Mouse (Mus musculus) bone marrow, adult 2 months (tissue): ENCODE results near the gene Prickle2. TPM values are rescaled to one million over a fixed set of nuclear protein-coding genes. Genes with fewer than 3 reads are reported as not detected.

ENCODE experiments used
- H3K27ac ChIP-seq: fragments of 200-500 bp; 2 replicates; pipeline ENCODE4 v1.5.1; 2012; ENCODE audit warnings: low read depth, mild to moderate bottlenecking, control low read depth, inconsistent platforms, low read length; ENCODE audit not compliant: control insufficient read depth, poor library complexity, insufficient read depth
- H3K4me1 ChIP-seq: fragments of 200-500 bp; 2 replicates; pipeline ENCODE4 v1.6.1; 2011; ENCODE audit warnings: low read length; ENCODE audit not compliant: control insufficient read depth, insufficient read depth
- H3K4me3 ChIP-seq: fragments of 200-500 bp; replicated peaks from 2 replicates; pipeline ENCODE3; 2011; ENCODE audit warnings: mild to moderate bottlenecking, low read depth, low read length, control low read depth; ENCODE audit not compliant: control insufficient read depth
- CTCF ChIP-seq: fragments of 200-500 bp; IDR thresholded peaks from 2 replicates; pipeline ENCODE4 v1.5.1; 2011; ENCODE audit warnings: low read length, control low read depth; ENCODE audit not compliant: control insufficient read depth, insufficient read depth
- POLR2A ChIP-seq: fragments of 200-500 bp; IDR thresholded peaks from 2 replicates; pipeline ENCODE4 v1.6.1; 2011; ENCODE audit warnings: low read depth, mild to moderate bottlenecking, control low read depth, low read length, borderline replicate concordance; ENCODE audit not compliant: control insufficient read depth
- WGBS: fragments of 180-500 bp; shearing (Covaris S2); methylation state at CpG from one replicate; pipeline ENCODE4 v1.1.7; 2018; 5-methylcytosine and 5-hydroxymethylcytosine counted together
- polyA plus RNA-seq: library from polyadenylated mRNA; stranded (reverse); fragments of >200 nt; gene quantifications from 2 replicates; pipeline ENCODE4 v1.2.4, GENCODE M21; 2011; ENCODE audit warnings: low replicate concordance; ENCODE audit not compliant: missing spikeins, insufficient read depth, insufficient read length

Prickle2 gene
- polyA plus RNA-seq, 1 experiment, result 19.2 TPM

- Histone ChIP-seq H3K4me1 (no peaks in the 10 kb centered on the region), H3K27ac (no peak overlapping the region), H3K4me3 (no peak overlapping the region)
- no peak for TF ChIP-seq CTCF
- no peak for TF ChIP-seq POLR2A
- 78% methylated on average over 3 of the region's 3 CpGs for WGBS
Observed at GRCm38 (mm10) chr6:92627711-92628110, 78.2 kb downstream of the Prickle2 start.

GRCm38 (mm10) chr6:92627048-92627617, 78.8 kb downstream of the Prickle2 start:
- TF ChIP-seq POLR2A (no peak), CTCF (no peak)
- H3K4me3 ChIP-seq, result no peak overlapping the region
- no peak overlapping the region for H3K27ac ChIP-seq
- WGBS, result 68% methylated on average over 8 of the region's 8 CpGs
- no peaks in the 10 kb centered on the region for H3K4me1 ChIP-seq

GRCm38 (mm10) chr6:92625923-92626322, 80.0 kb downstream of the Prickle2 start:
- H3K27ac ChIP-seq, result no peak overlapping the region
- WGBS, result 59% methylated on average over 1 of the region's 1 CpGs
- no peak overlapping the region for H3K4me3 ChIP-seq
- H3K4me1 ChIP-seq, result no peaks in the 10 kb centered on the region
- TF ChIP-seq POLR2A (no peak), CTCF (no peak)

GRCm38 (mm10) chr6:92624306-92624705, 81.6 kb downstream of the Prickle2 start:
- TF ChIP-seq CTCF (no peak), POLR2A (no peak)
- no peak overlapping the region for H3K4me3 ChIP-seq
- 74% methylated on average over 6 of the region's 6 CpGs for WGBS
- no peak overlapping the region for H3K27ac ChIP-seq
- no peaks in the 10 kb centered on the region for H3K4me1 ChIP-seq

- Histone ChIP-seq H3K4me3 (no peak overlapping the region), H3K4me1 (no peaks in the 10 kb centered on the region), H3K27ac (no peak overlapping the region)
- WGBS, result 66% methylated on average over 2 of the region's 2 CpGs
- TF ChIP-seq CTCF (no peak), POLR2A (no peak)
Observed at GRCm38 (mm10) chr6:92617183-92617582, 88.8 kb downstream of the Prickle2 start.

GRCm38 (mm10) chr6:92614771-92615170, 91.2 kb downstream of the Prickle2 start:
- Histone ChIP-seq H3K4me3 (no peak overlapping the region), H3K4me1 (no peaks in the 10 kb centered on the region), H3K27ac (no peak overlapping the region)
- TF ChIP-seq CTCF (no peak), POLR2A (no peak)
- WGBS, result 82% methylated on average over 3 of the region's 3 CpGs

GRCm38 (mm10) chr6:92612151-92612769, 93.7 kb downstream of the Prickle2 start:
- no peak overlapping the region for H3K27ac ChIP-seq
- 59% methylated on average over 2 of the region's 2 CpGs for WGBS
- H3K4me1 ChIP-seq, result no peaks in the 10 kb centered on the region
- TF ChIP-seq CTCF, result no peak
- TF ChIP-seq POLR2A, result no peak
- H3K4me3 ChIP-seq, result no peak overlapping the region

- H3K4me1 ChIP-seq, result no peaks in the 10 kb centered on the region
- 76% methylated on average over 9 of the region's 9 CpGs for WGBS
- no peak for TF ChIP-seq POLR2A
- TF ChIP-seq CTCF, result no peak
- no peak overlapping the region for H3K27ac ChIP-seq
- H3K4me3 ChIP-seq, result no peak overlapping the region
Observed at GRCm38 (mm10) chr6:92609682-92610235, 96.2 kb downstream of the Prickle2 start.
